Mouse (Mus musculus) T-helper 17 cell (primary cell): ENCODE results near the gene Acp2.
"Not testable (repeated sequence)": the region's sequence is repeated elsewhere in the genome, so short reads cannot be mapped to it uniquely, and the experiment has no call there.

Experiments used
- in situ Hi-C, 2 experiments: fragments of 300-600 bp; cut with MboI, MseI; formaldehyde crosslinking; loops; 1 replicate in 1 of 2; 2 replicates in 1 of 2; pipeline ENCODE4 v1.15.1; 2025; ENCODE audit warnings: high pct_unique_total_duplicates in 2 of 2

Acp2 gene

DNA sequence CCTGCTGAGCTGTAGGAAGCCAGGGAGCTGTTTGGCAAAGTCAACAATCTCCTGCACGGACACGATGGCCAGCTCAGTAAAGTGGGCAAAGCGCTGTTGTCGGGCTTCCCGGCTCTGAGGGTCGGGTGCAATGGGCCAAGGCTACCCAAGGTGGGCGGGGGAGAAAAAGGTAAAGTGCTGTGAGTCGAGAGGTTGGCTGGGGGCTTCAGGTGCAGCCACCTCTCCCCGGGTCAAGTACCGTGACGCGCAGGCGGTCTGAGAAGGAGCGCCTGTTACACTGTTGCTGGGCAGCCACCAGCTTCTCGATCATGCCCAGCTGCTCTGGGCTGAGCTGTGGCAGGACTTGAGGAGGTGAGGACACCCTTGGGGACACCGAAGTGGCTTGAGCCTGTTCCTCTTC is 12.2 kb upstream of the Acp2 start:
- in situ Hi-C loops: loop anchor here in 1 of 2 experiments (10.0 kb wide), 1 partner anchor 254 kb away; the partner anchor contains the start of gene 1110051M20Rik

DNA sequence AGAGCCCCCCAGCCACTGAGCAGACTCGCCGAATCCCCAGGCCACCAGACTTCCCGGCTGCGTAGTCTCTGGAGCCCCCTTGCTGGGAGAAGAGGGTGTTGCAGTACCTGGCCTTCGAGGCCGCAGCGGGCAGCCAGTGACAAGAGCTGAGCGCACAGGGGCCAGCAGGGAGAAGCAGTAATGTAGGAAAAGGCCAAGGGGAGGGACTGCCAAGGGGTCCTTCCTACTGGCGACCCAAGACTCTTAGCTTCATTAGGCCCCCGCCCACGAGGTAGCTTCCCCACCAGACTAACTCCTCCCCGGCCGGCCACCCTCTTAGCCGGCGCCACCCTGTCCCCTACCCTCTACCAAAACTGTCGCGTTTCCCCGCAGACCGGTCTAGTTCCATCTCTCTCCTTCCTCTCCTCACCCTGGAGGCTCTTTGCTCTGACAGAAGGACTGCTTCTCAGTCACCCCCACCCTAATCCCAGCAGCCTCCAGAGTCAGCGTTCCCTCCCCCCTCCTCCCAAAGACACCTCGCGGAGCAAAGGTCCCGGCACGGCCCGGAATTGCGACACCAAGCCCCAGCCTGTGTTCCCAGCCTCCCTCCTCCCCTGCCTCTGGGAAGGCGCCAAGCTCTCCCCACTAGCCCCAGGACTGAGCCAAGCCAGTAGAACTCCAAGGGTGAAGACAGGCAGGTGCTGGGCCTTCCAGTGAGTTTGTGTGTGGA is 7.9 kb upstream of the Acp2 start:
- in situ Hi-C loops: loop anchor here in 1 of 2 experiments (10.0 kb wide), 1 partner anchor 250 kb away; the partner anchor contains the start of gene 1110051M20Rik

DNA sequence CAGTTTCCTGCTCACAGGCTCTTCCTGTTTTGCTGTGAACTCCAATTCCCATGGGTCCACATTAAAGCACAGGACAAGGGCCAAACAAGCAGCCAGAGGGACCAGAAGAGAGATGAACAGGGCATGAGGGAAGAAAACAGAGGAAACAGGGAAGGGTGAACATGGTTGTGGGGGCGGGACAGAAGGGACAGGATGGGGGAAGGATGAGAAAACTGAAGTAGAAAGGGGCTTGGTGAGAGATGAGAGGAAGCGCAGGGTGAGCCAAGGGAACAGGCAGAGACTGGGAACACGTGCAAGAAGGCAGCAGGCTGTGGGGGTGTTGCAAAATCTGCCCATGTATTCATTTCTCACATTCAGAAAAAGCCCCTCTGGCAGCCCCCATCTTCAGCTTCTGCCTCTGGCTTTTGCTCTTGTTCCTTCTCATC is 6.1 kb upstream of the Acp2 start:
- in situ Hi-C loops: loop anchor here in 1 of 2 experiments (10.0 kb wide), 1 partner anchor 248 kb away; the partner anchor contains the start of gene 1110051M20Rik

DNA sequence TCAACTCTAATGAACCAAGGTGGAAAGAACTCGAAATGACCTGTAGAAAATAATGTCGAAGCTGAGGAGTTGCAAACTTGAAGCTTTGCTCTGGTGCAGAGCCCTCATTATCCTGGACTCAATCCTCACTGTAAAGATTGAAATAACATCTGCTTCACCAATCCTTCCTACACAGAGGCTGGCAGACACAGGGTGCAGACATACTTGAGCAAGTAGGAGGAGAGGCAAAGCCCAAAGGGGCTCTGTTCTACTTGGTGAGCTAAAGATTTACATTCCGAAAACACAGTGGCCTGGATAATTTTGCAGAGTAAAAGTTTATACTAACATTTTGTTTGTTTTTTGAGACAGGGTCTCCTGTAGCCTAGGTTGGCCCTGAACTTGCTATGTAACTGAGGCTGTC is 3.8 kb upstream of the Acp2 start:
- in situ Hi-C loops: loop anchor here in 1 of 2 experiments (10.0 kb wide), 1 partner anchor 246 kb away; the partner anchor contains the start of gene 1110051M20Rik

DNA sequence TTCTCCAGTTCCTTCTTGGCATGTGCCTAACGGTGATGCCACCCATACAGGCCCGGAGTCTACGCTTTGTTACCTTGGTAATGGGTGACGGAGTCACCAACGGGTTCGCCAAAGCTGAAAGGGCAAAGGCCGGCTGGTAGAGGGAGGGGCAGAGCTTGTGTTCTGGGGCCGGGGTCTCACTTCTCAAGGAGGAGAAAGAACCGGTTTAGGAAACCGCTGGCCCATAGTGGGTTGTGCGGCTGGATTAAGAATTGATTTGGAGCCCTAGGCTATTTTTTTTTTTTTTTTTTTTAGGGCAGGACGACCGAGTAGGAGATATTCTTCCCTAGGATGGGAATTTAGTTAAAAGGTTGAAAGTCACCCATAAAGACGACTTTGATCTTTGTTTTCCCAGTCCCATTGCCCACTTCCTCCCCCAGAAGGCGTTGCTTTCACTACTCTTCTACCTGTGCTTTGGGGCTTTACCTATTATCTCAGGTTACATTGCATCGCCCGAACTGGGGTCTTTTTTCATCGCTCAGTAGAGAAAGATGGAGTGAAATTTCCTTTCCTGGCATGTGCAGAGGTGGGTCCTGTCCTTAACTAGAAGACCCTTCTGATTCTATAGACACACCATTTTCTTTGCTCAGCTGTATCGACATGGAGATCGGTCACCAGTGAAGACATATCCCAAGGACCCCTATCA is 429 bp downstream of the Acp2 start:
- in situ Hi-C loops: no loop called here

DNA sequence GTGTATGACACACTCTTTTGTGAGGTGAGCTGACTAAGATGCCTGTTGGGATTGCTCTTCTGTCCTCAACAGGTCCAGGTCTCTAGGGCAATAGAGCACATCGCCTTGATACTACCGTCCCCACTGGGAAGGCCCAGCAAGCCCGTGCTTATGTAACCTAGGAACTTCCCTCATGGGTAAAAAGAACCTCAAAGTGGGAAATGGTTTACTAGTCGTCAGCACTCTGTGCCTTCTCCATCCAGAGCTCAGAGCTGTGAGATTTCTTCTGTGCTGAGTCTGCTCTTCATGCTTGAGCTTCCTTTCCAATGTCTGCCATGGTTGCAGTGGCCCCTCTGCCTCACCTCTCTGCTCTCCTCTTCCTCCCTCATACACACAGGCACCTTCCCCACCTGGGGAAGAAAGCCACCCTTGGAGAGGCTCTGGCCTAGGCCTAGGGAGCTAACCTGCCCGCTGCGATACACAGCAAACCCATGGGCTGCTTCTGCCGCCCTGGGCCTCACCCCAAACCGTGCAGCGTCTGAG is 3.6 kb downstream of the Acp2 start:
- in situ Hi-C loops: no loop called here

DNA sequence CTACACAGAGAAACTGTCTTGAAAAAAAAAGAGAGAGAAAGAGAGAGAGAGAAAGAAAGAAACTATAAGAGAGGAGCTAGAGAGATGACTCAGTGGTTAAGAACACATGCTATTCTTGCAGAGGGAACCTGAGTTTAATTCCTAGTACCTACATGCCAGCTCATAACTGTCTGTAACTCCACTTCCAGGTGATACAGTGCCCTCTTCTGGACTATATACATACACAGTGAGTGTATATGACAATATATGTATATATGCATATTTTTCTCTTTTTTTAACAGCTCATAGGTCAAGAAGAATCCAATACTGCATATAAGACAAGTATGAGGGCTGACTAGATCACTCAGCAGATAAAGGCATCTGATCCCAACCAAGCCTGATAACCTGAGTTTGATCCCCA is 10.6 kb downstream of the Acp2 start:
- in situ Hi-C loops: loop anchor here in 1 of 2 experiments (5.0 kb wide), 1 partner anchor 81 kb away; no protein-coding TSS in a partner anchor

DNA sequence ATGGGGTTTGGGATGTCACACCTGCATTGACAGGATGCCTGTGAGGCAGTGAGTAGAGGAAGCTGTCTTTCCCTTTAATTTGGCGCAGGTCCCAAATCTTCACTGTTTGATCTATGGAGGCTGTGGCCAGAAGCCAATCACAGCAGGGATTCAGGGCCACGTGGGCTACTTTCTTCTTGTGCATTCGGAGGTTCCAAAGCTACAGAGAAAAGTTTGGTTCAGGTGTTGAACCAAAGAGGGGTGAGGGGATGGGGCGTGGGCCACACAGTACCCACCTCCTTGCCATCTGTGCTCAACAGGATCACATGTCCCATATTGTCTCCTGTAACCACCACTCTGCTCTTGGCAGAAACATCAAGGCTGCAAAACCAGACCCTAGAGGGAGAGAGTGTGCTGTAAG is 14.3 kb downstream of the Acp2 start:
- in situ Hi-C loops: no loop called here

DNA sequence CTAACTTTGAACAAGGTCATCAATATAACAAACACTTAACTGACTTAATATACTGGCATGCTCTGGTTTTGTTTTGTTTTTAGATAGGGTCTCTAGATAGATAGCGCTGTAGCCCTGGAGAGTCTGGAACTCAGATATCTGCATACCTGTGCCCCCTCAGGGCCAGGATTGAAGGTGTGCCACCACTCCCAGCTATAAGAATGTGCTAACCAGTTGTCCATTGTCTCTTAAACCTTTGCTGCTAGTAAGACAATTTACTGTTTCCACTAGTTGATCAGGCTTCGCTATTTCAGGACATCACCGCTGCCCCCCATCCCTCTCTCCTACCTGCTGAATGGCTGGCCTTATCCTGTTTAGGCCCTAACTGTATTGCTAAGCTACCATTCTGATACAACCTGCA is 17.8 kb downstream of the Acp2 start:
- in situ Hi-C loops: no loop called here

DNA sequence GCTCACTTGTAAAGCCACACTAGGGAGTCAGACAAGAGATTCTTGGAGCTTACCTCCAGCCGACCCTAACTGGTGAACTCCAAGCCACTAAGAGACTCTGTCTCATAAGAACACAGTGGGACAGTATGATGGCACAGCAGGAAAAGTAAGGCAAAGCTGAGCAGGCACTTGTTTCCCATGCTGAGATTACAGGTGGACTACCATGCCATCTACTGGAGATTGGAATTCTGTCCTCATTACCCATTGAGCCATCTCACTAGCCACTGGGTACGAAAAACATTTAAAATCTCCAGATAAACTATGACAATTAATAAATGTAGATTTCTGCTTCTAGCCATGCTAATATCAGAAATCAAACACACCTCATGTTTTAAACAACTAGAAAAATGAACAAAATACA is 20.9 kb downstream of the Acp2 start:
- in situ Hi-C loops: no loop called here

DNA sequence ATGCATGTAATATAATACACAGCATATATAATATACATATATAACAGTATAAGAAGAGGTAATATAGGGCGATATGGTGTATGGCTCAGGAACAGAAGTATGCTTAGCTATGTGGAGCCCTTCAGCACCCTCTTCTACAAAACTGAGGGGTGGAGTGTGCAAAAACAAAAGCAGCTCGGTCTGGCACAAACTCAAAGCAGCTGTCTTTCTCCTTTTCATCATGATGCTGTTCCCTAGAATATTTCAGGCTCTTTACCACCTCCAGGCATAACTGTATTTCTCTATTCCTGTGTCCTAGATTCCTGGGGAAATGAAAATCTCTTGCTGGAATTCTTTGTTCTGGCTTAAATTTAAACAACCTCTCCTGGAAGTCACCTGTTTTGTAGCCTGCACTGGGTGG is 27.1 kb downstream of the Acp2 start:
- in situ Hi-C loops: no loop called here

DNA sequence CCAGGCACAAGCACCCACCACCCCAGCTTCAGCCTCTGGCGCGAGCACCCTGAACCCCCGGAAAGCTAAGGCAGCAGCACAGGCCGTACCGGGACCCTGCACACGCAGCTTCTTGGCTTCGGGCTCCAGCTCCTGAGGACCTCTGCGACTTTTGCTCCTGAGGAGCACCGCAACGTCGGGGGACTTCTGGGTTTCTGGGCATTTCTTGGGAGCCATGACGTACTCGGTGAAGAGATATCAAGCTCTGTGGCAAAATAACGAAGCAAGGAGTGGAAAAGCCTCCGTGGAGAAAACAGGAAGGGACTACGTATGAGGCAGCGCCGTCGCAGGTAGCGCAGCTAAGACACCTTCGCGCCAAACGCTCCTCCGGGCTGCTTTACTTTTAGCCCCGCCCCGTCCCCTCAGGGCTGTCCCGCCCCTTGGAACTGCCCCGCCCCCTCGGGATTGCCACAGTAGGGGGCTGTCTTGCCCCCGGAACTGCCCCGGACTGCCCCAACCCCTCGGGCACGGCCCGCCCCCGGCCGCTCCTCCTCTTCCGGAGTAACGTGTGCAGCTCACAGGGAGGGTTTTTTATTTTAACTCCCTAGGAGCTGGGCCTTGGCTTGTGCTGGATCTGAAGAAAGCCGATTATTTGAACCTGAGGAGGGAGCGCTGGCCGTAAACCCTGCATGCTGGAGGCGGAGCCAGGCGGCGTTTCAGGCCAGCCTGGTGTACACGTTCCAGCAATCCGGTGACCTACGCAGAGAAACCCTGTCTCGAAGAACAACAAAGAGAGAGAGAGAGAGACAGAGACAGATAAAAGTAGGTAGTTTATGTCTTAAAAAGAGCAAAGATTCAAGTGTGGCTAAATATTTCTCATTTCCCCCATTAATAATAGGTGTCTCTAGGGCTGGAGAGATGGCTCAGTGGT is 34.2 kb downstream of the Acp2 start, which contains the start of gene Ddb2:
TSS of gene Ddb2 (minus strand) at position 382 of the 910 bp plus-strand sequence.
- in situ Hi-C loops: no loop called here

DNA sequence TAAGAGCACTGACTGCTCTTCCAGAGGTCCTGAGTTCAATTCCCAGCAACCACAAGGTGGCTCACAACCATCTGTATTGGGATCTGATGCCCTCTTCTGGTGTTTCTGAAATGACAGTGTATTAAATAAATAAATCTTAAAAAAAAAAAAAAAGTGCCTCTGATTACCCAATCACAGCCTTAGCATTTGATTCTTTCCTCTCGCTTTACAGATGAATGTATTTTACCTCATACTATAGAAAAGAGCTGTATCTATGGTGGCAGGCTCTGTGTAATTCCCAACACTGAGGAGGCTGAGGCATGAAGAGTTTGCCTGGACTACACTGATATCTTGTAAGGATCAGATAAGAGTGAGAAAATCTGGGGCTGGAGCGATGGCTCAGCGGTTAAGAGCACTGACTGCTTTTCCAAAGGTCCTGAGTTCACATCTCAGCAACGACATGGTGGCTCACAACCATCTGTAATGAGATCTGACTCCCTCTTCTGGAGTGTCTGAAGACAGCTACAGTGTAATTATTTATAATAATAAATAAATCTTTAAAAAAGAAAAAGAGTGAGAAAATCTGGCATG is 34.9 kb downstream of the Acp2 start:
- in situ Hi-C loops: not testable (repeated sequence)

DNA sequence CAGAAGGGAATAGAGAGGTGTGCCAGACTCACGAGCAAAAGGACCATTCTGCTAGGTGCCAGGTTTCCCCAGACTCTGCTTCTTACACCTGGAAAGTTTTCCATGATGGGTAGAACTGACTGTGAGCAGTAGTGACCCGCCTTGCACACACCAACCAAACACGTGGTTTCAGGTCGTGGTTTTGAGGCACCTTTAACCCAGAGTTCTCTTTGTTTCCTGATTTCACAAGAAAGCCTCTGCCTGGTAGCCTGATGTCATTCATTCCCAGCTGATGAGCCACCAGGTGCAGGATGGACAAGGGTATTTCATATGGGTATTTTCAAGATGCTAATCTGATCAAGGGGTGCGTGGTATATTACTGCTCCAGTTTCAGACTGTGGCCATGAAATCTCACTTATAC is 39.9 kb downstream of the Acp2 start:
- in situ Hi-C loops: no loop called here

DNA sequence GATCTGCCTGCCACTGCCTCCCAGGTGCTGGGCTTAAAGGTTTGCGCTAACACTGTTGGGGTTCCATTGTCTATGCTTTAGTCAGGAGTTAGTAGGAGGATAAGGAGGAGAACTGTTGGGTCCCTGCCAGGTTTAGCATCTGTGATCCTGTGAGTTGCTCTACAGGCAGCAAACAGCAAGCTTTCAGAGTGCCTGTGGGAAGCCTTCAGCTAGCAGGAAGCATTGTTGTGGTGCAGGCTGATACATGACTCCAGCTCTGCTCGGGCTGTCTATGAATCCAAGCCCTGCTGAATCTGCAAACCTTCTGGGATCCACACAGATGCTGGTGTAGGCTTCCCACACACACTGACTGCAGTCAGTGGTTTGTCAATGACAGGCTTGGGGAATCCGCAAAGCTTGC is 40.7 kb downstream of the Acp2 start:
- in situ Hi-C loops: no loop called here

DNA sequence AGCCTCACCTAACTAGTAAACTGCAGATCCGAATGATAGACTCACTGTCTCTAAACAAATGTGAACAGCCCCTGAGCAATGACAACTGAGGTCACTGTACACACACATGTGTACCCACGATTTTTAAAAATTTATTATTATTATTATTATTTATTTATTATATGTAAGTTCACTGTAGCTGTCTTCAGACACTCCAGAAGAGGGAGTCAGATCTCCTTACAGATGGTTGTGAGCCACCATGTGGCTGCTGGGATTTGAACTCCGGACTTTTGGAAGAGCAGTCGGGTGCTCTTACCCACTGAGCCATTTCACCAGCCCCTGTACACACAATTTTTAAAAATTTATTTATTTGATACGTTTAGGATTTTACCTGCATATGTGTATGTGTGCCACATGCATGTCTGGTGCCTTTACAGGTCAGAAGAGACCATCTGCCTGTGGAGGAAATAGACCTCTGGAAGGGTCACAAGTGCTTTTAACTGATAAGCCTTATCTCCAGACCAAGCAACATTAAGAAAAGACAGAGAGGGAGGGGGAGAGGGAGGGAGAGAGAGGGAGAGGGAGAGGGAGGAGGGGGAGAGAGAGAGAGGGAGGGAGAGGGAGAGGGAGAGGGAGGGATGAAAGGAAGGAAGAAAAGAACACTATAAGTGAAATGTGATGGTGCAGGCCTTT is 42.0 kb downstream of the Acp2 start:
- in situ Hi-C loops: no loop called here

DNA sequence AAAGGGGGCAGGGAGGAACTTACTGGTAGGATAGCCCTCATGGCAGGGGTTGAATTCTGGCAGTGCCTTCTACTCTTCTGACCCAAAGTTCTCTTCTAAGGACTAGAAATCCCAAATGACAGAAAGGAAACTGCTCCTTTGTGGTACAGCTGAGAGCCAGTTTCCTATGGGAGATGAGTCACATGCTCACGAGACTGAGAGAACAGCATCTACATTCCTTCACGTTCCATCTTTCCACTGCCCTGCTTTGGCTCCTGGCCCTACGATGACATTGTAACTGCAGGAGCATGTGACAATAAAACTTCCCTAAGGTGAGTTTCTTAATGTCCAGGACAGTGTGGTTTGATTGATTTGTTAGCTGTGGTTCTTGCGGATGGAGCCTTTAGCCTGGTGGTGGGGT is 45.7 kb downstream of the Acp2 start:
- in situ Hi-C loops: no loop called here

DNA sequence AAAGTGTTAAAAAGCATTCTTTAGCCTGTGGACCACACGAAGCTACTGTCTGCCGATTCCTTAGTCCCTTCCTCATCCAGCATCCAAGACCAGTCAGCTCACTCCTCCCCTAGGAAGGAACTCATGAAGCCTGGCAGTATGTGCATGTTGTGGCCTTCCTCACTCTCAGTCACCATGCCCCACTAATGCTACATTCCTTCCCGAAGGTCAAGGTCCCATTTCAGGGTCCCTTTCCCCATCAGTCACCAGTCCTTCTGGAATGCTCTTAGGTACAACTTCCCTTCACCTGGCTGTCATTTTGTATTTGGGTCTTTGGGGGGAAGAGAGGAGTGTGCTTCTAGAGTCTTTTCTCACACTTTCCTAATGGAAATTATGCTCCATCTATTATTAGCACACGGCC is 49.3 kb downstream of the Acp2 start:
- in situ Hi-C loops: loop anchor here in 1 of 2 experiments (10.0 kb wide), 1 partner anchor 1203 kb away; no protein-coding TSS in a partner anchor

DNA sequence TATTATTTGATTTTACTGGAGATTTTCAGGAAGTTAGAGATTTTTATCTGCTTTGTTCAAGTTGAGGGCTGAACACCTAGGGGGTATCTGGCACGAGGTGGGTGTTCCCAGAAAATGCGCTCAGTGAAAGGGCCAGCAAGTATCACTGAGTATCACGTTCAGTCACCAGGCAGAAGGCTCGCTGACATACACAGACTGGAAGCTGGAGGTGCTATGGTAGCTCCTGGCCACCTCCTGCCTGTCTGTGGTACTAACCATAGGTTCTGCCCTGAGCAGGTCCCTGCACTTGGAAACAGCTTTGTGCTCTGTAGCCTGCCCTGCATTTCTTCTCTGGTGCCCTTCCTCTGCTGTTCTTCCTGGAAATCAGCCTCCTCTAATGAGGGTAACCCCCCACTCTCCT is 49.8 kb downstream of the Acp2 start:
- in situ Hi-C loops: loop anchor here in 1 of 2 experiments (10.0 kb wide), 1 partner anchor 1202 kb away; no protein-coding TSS in a partner anchor

DNA sequence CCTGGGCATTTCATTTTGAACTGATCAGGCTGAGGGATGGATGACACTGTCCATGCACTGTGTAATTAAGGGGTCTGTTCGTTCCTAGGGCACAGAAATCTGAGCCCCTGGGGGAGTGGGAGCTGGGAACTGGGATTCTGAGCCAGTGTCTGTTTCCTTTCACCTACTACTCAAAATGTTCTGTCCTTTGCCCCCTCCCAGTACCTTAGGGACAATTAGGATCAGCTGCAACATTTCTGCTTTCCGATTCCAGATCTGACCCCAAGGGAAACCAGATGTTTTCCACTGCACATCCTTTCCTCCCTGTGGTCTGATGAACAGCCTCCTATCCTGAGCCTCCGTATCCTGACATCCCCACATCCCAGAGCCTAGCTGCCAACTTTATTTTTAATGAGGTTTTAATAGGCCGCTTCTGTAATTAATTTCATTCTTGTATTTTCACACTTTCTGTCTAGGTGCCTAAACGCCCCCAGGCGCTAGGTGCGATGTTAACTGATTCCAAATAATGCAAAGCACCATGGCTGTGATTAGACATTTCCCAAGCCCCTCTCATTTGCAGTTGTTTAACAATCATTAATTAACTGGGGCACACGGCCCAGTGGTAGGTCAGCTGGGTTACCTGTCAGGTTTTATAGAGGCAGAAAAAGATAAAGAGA is 52.2 kb downstream of the Acp2 start:
- in situ Hi-C loops: loop anchor here in 1 of 2 experiments (10.0 kb wide), 1 partner anchor 1200 kb away; no protein-coding TSS in a partner anchor
